Mouse (Mus musculus): Measurements from ENCODE around the gene 4933407L21Rik. TPM values are rescaled to one million over a fixed set of nuclear protein-coding genes. Genes with fewer than 3 reads are reported as not detected.

Gene 4933407L21Rik
- polyA plus RNA-seq, 1 experiment from 2014 or later, result not detected

DNA sequence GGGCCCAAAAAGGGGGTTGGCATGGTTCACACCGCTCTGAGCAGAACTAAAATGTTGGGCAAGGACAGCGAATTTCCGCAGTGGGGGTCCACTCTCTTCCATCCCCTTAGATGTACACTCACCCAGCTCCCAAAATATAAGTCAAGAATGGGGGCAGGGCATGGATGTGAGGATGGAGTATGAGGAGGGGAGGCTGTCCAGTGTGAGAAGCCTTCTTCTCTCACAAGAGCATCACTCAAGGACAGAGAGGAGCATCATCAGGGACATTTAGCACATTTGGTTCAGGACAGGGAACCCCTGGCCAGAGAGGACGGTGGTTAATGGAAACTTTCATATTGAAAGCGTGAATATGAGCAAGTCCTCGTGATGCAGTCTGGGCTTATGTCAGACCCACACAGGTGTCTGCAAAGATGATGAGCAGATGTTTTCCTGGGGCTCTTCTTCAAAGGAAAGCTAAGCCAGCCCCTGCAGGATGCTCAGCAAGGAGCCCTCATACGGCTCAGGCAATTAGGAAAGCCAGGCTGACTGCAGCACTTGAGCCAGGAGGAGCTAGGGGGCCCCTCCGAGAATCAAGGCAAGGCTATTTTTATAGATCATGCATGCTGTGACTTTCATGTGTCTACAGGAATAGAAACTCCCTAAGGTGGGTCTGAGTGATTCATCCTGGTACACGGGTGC, 29.8 kb downstream of the 4933407L21Rik start:
- ATAC-seq (replicated peaks; ENCODE audit: insufficient number of reproducible peaks, low FRiP score, low TSS enrichment, low read depth) (no peak; the same call in none of the 2 replicates), DNase-seq (ENCODE audit: low spot score) (no peak)
- Histone ChIP-seq H3K4me2 (ENCODE audit: low read depth, low read length) (no peak overlapping the region), H3K36me3 (replicated peaks; ENCODE audit: control insufficient read depth, insufficient read depth, low read depth, low read length) (no peaks in the 10 kb centered on the region), H3K9me3 (replicated peaks; ENCODE audit: control insufficient read depth, low read length) (no peaks in the 10 kb centered on the region), H3K9ac (replicated peaks; ENCODE audit: low read length) (no peak overlapping the region), H3K4me1 (ENCODE audit: control insufficient read depth, insufficient read depth, low read length) (no peaks in the 10 kb centered on the region), H3K27me3 (ENCODE audit: control insufficient read depth, insufficient read depth, low read length) (no peaks in the 10 kb centered on the region), H3K27ac (replicated peaks; ENCODE audit: low read depth, low read length) (no peak overlapping the region), H3K4me3 (ENCODE audit: low read depth, low read length) (no peak overlapping the region)
- WGBS, result 49% methylated on average over 9 of the region's 9 CpGs

GRCm38 (mm10) chr1:85959129-85959888, 31.0 kb downstream of the 4933407L21Rik start:
- Histone ChIP-seq H3K4me3 (ENCODE audit: low read depth, low read length) (no peak overlapping the region), H3K27me3 (ENCODE audit: control insufficient read depth, insufficient read depth, low read length) (no peaks in the 10 kb centered on the region), H3K9me3 (replicated peaks; ENCODE audit: control insufficient read depth, low read length) (no peaks in the 10 kb centered on the region), H3K4me2 (ENCODE audit: low read depth, low read length) (no peak overlapping the region), H3K4me1 (ENCODE audit: control insufficient read depth, insufficient read depth, low read length) (no peaks in the 10 kb centered on the region), H3K9ac (replicated peaks; ENCODE audit: low read length) (no peak overlapping the region), H3K36me3 (replicated peaks; ENCODE audit: control insufficient read depth, insufficient read depth, low read depth, low read length) (no peaks in the 10 kb centered on the region), H3K27ac (replicated peaks; ENCODE audit: low read depth, low read length) (no peak overlapping the region)
- DNase-seq (ENCODE audit: low spot score), result no peak
- no peak for ATAC-seq (replicated peaks; ENCODE audit: insufficient number of reproducible peaks, low FRiP score, low TSS enrichment, low read depth)
- WGBS, result 62% methylated on average over 6 of the region's 6 CpGs

DNA sequence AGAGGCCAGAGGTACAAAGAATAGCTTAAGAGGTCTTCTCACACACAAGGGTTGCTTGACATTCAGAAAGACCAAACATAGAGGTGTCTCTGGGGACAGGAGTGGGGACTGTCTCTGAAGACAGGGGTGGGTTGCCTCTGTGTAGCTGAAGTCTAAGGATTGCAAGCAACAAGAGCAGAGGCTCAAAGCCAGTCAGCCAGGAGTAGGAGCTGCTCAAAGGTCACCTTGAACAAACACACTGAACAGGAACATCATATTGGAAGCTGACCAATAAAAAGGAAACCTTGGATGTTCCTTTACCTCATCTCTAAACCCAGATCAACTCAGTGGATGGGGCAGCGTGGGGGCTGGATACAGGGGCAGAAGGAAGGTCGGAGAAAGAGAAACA, 31.6 kb downstream of the 4933407L21Rik start:
- WGBS, result 61% methylated on average over 2 of the region's 2 CpGs
- no peak for ATAC-seq (replicated peaks; ENCODE audit: insufficient number of reproducible peaks, low FRiP score, low TSS enrichment, low read depth)
- Histone ChIP-seq H3K9me3 (replicated peaks; ENCODE audit: control insufficient read depth, low read length) (no peaks in the 10 kb centered on the region), H3K4me1 (ENCODE audit: control insufficient read depth, insufficient read depth, low read length) (no peaks in the 10 kb centered on the region), H3K4me2 (ENCODE audit: low read depth, low read length) (no peak overlapping the region), H3K4me3 (ENCODE audit: low read depth, low read length) (no peak overlapping the region), H3K27ac (replicated peaks; ENCODE audit: low read depth, low read length) (no peak overlapping the region), H3K36me3 (replicated peaks; ENCODE audit: control insufficient read depth, insufficient read depth, low read depth, low read length) (no peaks in the 10 kb centered on the region), H3K27me3 (ENCODE audit: control insufficient read depth, insufficient read depth, low read length) (no peaks in the 10 kb centered on the region), H3K9ac (replicated peaks; ENCODE audit: low read length) (no peak overlapping the region)
- DNase-seq (ENCODE audit: low spot score), result no peak

DNA sequence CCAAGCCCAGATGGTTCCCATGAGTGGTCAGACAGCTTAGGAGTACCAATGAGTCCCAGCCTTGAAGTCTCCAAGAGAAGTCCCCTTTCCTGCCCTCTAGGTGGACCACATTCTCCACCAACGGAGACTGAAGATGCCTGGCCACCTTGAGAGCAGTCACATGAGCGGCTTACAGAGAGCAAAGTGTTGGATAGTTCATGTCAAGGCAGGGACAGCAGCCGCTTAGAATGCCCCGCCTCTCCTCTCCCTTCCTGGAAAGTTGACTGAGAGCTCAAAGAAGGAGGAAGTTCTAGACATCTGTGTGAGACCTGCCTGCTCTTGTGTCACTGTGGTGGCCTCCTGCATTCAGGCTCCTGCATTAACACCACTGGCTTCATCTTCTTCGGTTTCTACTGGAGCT, 32.6 kb downstream of the 4933407L21Rik start, which contains the start of gene Gpr55:
Gene Gpr55, minus strand, starts transcription at position 135 of the 400 bp plus-strand sequence.
- no peak for ATAC-seq (replicated peaks; ENCODE audit: insufficient number of reproducible peaks, low FRiP score, low TSS enrichment, low read depth)
- no peak within 1 kb of the TSS for H3K4me3 ChIP-seq (ENCODE audit: low read depth, low read length)
- H3K36me3 ChIP-seq (replicated peaks; ENCODE audit: control insufficient read depth, insufficient read depth, low read depth, low read length), result no peaks in the 10 kb centered on the region
- no peaks in the 10 kb centered on the region for H3K27me3 ChIP-seq (ENCODE audit: control insufficient read depth, insufficient read depth, low read length)
- no peak within 1 kb of the TSS for H3K27ac ChIP-seq (replicated peaks; ENCODE audit: low read depth, low read length)
- H3K4me1 ChIP-seq (ENCODE audit: control insufficient read depth, insufficient read depth, low read length), result no peaks in the 10 kb centered on the region
- no peaks in the 10 kb centered on the region for H3K9me3 ChIP-seq (replicated peaks; ENCODE audit: control insufficient read depth, low read length)
- no peak for DNase-seq (ENCODE audit: low spot score)
- WGBS, result 79% methylated on average over 5 of the region's 5 CpGs
- no peak within 1 kb of the TSS for H3K9ac ChIP-seq (replicated peaks; ENCODE audit: low read length)
- H3K4me2 ChIP-seq (ENCODE audit: low read depth, low read length), result no peak within 1 kb of the TSS

DNA sequence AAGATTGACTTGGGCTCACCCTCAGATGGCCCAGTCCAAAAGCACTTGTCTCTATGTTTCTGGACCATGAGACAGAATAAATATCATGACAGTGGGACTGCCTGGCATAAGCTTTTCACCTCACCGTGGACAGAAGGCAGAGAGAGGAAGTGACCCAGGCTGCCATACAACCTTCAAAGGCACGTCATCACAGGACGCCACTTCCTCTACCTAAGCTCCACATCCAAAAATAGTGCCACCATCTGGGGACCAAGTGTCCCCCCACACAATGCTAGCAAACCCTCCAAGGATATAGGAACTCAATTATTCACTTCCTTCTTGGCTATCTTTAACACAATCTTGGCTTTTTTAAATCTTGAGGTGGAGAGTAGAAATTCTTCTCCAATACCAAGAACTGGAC, 33.8 kb downstream of the 4933407L21Rik start:
- DNase-seq (ENCODE audit: low spot score), result no peak
- Histone ChIP-seq H3K4me1 (ENCODE audit: control insufficient read depth, insufficient read depth, low read length) (no peaks in the 10 kb centered on the region), H3K4me3 (ENCODE audit: low read depth, low read length) (no peak overlapping the region), H3K27ac (replicated peaks; ENCODE audit: low read depth, low read length) (no peak overlapping the region), H3K27me3 (ENCODE audit: control insufficient read depth, insufficient read depth, low read length) (no peaks in the 10 kb centered on the region), H3K9me3 (replicated peaks; ENCODE audit: control insufficient read depth, low read length) (no peaks in the 10 kb centered on the region), H3K36me3 (replicated peaks; ENCODE audit: control insufficient read depth, insufficient read depth, low read depth, low read length) (no peaks in the 10 kb centered on the region), H3K4me2 (ENCODE audit: low read depth, low read length) (no peak overlapping the region), H3K9ac (replicated peaks; ENCODE audit: low read length) (no peak overlapping the region)
- no peak for ATAC-seq (replicated peaks; ENCODE audit: insufficient number of reproducible peaks, low FRiP score, low TSS enrichment, low read depth)
- 75% methylated on average over 3 of the region's 3 CpGs for WGBS

DNA sequence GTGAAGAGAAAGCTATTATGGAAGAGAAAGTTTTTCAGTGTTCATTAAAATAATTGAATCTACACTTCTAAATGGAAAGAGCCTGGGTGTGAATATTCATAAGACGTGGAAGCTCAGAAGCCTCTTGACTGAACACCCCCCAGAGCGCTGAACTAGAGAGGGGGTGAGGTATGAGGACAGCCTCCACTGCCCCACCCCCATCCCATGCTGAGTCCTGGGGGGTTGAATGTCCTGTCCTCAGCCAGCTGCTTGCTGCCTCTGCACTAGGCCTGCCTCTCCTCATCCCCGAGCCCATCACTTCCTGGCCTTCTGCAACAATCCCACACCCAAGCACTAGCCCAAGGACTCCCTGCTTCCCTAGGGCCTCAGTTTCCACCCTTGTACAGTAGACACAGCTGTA, 37.6 kb downstream of the 4933407L21Rik start:
- ATAC-seq (replicated peaks; ENCODE audit: insufficient number of reproducible peaks, low FRiP score, low TSS enrichment, low read depth) (no peak), DNase-seq (ENCODE audit: low spot score) (no peak)
- Histone ChIP-seq H3K4me2 (ENCODE audit: low read depth, low read length) (no peak overlapping the region), H3K4me1 (ENCODE audit: control insufficient read depth, insufficient read depth, low read length) (no peaks in the 10 kb centered on the region), H3K27me3 (ENCODE audit: control insufficient read depth, insufficient read depth, low read length) (no peaks in the 10 kb centered on the region), H3K9me3 (replicated peaks; ENCODE audit: control insufficient read depth, low read length) (no peaks in the 10 kb centered on the region), H3K36me3 (replicated peaks; ENCODE audit: control insufficient read depth, insufficient read depth, low read depth, low read length) (no peaks in the 10 kb centered on the region), H3K27ac (replicated peaks; ENCODE audit: low read depth, low read length) (no peak overlapping the region), H3K4me3 (ENCODE audit: low read depth, low read length) (no peak overlapping the region), H3K9ac (replicated peaks; ENCODE audit: low read length) (no peak overlapping the region)
- 55% methylated on average over 3 of the region's 3 CpGs for WGBS

- Histone ChIP-seq H3K27me3 (ENCODE audit: control insufficient read depth, insufficient read depth, low read length) (no peaks in the 10 kb centered on the region), H3K36me3 (replicated peaks; ENCODE audit: control insufficient read depth, insufficient read depth, low read depth, low read length) (no peaks in the 10 kb centered on the region), H3K4me2 (ENCODE audit: low read depth, low read length) (no peak overlapping the region), H3K27ac (replicated peaks; ENCODE audit: low read depth, low read length) (no peak overlapping the region), H3K9me3 (replicated peaks; ENCODE audit: control insufficient read depth, low read length) (no peaks in the 10 kb centered on the region), H3K9ac (replicated peaks; ENCODE audit: low read length) (no peak overlapping the region), H3K4me1 (ENCODE audit: control insufficient read depth, insufficient read depth, low read length) (no peaks in the 10 kb centered on the region), H3K4me3 (ENCODE audit: low read depth, low read length) (no peak overlapping the region)
- no peak for DNase-seq (ENCODE audit: low spot score)
- 0 out of 2 replicates have a peak, but pooled peaks have one; percentile 14 for ATAC-seq (replicated peaks; ENCODE audit: insufficient number of reproducible peaks, low FRiP score, low TSS enrichment, low read depth)
- 85% methylated on average over 1 of the region's 1 CpGs for WGBS
Observed at GRCm38 (mm10) chr1:85969081-85969480, 40.8 kb downstream of the 4933407L21Rik start.

DNA sequence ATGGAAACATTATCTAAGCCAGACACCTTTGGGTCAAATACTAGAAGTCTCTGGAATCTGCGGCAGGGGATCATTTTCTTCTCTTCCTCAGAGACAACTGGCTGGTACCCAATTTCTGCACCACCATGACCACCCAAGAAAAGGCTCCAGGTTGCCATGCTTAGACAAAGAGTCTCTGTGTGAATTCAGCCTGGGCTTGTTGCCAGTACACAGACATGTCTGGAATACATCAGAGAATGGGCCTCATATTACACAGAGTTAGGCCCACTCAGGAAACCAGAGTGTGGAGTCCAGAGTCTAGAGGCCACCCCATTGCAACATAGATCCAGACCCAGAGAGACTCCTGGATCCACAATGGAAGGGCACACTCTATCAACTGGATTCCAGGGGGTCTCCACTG, 41.2 kb downstream of the 4933407L21Rik start:
- Histone ChIP-seq H3K27ac (replicated peaks; ENCODE audit: low read depth, low read length) (no peak overlapping the region), H3K9ac (replicated peaks; ENCODE audit: low read length) (no peak overlapping the region), H3K4me3 (ENCODE audit: low read depth, low read length) (no peak overlapping the region), H3K36me3 (replicated peaks; ENCODE audit: control insufficient read depth, insufficient read depth, low read depth, low read length) (no peaks in the 10 kb centered on the region), H3K27me3 (ENCODE audit: control insufficient read depth, insufficient read depth, low read length) (no peaks in the 10 kb centered on the region), H3K9me3 (replicated peaks; ENCODE audit: control insufficient read depth, low read length) (no peaks in the 10 kb centered on the region), H3K4me2 (ENCODE audit: low read depth, low read length) (no peak overlapping the region), H3K4me1 (ENCODE audit: control insufficient read depth, insufficient read depth, low read length) (no peaks in the 10 kb centered on the region)
- ATAC-seq (replicated peaks; ENCODE audit: insufficient number of reproducible peaks, low FRiP score, low TSS enrichment, low read depth) (no peak), DNase-seq (ENCODE audit: low spot score) (no peak)
- WGBS, result 71% methylated on average over 1 of the region's 1 CpGs

All from embryonic facial prominence, embryonic 11.5 days (tissue).